Mouse (Mus musculus) intestine, postnatal 0 days (tissue): ENCODE measurements around the gene Bag1. TPM values are rescaled to one million over a fixed set of nuclear protein-coding genes. Genes with fewer than 3 reads are reported as not detected.

Experiments used
- ATAC-seq: fragments of 200-750 bp; cut with Nextera tagmentation; 2 replicates; pipeline ENCODE4 v1.8.0; 2017; ENCODE audit warnings: mild to moderate bottlenecking, moderate TSS enrichment, moderate library complexity
- H3K27ac ChIP-seq: fragments of 300-500 bp; sonication (generic); 2 replicates; pipeline ENCODE4 v1.5.1; 2014; ENCODE audit warnings: mild to moderate bottlenecking, low read depth, low read length, moderate library complexity
- H3K27me3 ChIP-seq: fragments of 300-500 bp; sonication (generic); replicated peaks from 2 replicates; pipeline ENCODE4 v1.6.1; 2014; ENCODE audit warnings: low read length, mixed read lengths; ENCODE audit not compliant: control insufficient read depth, insufficient read depth
- H3K36me3 ChIP-seq: fragments of 300-500 bp; sonication (generic); 2 replicates; pipeline ENCODE4 v1.6.1; 2014; ENCODE audit warnings: mild to moderate bottlenecking, moderate library complexity; ENCODE audit not compliant: control insufficient read depth, insufficient read depth
- H3K4me1 ChIP-seq: fragments of 300-500 bp; sonication (generic); replicated peaks from 2 replicates; pipeline ENCODE4 v1.6.1; 2014; ENCODE audit warnings: antibody characterized with exemption, low read length, mixed read lengths; ENCODE audit not compliant: control insufficient read depth, insufficient read depth
- H3K4me2 ChIP-seq: fragments of 300-500 bp; sonication (generic); replicated peaks from 2 replicates; pipeline ENCODE4 v1.6.1; 2014; ENCODE audit warnings: low read depth, mild to moderate bottlenecking, moderate library complexity
- H3K4me3 ChIP-seq: fragments of 300-500 bp; sonication (generic); 2 replicates; pipeline ENCODE4 v1.5.1; 2014; ENCODE audit warnings: low read depth, low read length
- H3K9ac ChIP-seq: fragments of 300-500 bp; sonication (generic); 2 replicates; pipeline ENCODE4 v1.6.1; 2014; ENCODE audit warnings: mild to moderate bottlenecking, low read depth, low read length
- H3K9me3 ChIP-seq: fragments of 300-500 bp; sonication (generic); 2 replicates; pipeline ENCODE4 v1.6.1; 2016; ENCODE audit warnings: mixed run types; ENCODE audit not compliant: control insufficient read depth
- CTCF ChIP-seq: sonication (generic); IDR thresholded peaks from 2 replicates; pipeline ENCODE4 v1.5.1; 2016; ENCODE audit warnings: low read depth, mild to moderate bottlenecking, control low read depth, antibody characterized with exemption, moderate library complexity
- WGBS: fragments of 180-500 bp; shearing (Covaris S2); extraction: QIAGEN DNeasy Blood & Tissue Kit; methylation state at CpG from one replicate; pipeline ENCODE4 v1.1.7; 2014; 5-methylcytosine and 5-hydroxymethylcytosine counted together
- polyA plus RNA-seq: library from polyadenylated mRNA; unstranded; fragments of >200 nt; fragmentation: Nextera tagmentation; extraction: Ambion mirVana; gene quantifications from 2 replicates; pipeline ENCODE4 v1.2.1, GENCODE M21; 2015

Gene Bag1
- polyA plus RNA-seq, 1 experiment from 2014 or later, result 138 TPM

- no peak for ATAC-seq
- 91% methylated on average over 3 of the region's 3 CpGs for whole genome bisulfite sequencing
- no peak overlapping the region for H3K4me2 ChIP-seq
- H3K4me3 ChIP-seq, result no peak overlapping the region
- H3K27me3 ChIP-seq, result peaks cover 29% of the 10 kb centered on the region; the same call in 1 of the 2 replicates
- H3K9me3 ChIP-seq, result 0 out of 2 replicates have a peak, but pooled peaks cover 6% of the 10 kb centered on the region
- H3K27ac ChIP-seq, result no peak overlapping the region
- no peaks in the 10 kb centered on the region; the same call in 1 of the 2 replicates for H3K36me3 ChIP-seq
- no peaks in the 10 kb centered on the region for H3K4me1 ChIP-seq
- no peak for TF ChIP-seq CTCF
- no peak overlapping the region for H3K9ac ChIP-seq
Measured at GRCm38 (mm10) chr4:40900071-40900470, 48.0 kb downstream of the Bag1 start.

GRCm38 (mm10) chr4:40899264-40899663 is 48.8 kb downstream of the Bag1 start:
- no peak for TF ChIP-seq CTCF
- WGBS, result 68% methylated on average over 2 of the region's 2 CpGs
- no peaks in the 10 kb centered on the region for H3K4me1 ChIP-seq
- peaks cover 24% of the 10 kb centered on the region; the same call in 1 of the 2 replicates for H3K27me3 ChIP-seq
- H3K4me3 ChIP-seq, result no peak overlapping the region
- H3K9me3 ChIP-seq, result 0 out of 2 replicates have a peak, but pooled peaks cover 6% of the 10 kb centered on the region
- H3K9ac ChIP-seq, result no peak overlapping the region
- no peak for ATAC-seq
- no peak overlapping the region for H3K27ac ChIP-seq
- no peak overlapping the region for H3K4me2 ChIP-seq
- H3K36me3 ChIP-seq, result no peaks in the 10 kb centered on the region; the same call in 1 of the 2 replicates

DNA sequence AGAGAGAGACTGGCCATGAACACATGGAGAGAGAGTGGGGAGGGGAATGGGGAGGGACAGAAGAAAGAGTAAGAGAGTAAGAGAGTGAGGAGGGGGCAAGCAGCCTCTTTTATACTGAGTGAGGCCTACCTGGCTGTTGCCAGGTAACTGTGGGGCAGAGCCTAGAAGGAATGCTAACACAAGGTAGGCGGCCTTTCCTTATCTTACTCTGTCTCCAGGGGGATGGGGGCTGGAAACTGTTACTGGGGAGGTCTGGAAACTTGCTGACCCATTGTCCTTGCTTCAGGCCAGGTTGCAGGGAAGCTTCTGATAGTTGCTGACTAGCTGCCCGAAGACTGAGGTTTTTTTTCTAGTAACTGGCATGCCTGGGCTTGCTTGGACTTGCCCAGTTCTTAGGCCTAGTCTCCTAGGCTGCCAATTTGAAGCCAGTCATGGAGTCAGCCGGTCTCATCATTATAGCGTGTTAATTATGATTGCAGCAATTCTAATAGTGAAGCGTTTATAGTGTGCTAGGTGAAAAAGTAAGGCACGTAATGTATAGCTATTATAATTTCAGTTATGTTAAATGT is 49.5 kb downstream of the Bag1 start:
- 0 out of 2 replicates have a peak, but pooled peaks cover 6% of the 10 kb centered on the region for H3K9me3 ChIP-seq
- H3K4me3 ChIP-seq, result no peak overlapping the region
- H3K27me3 ChIP-seq, result peaks cover 26% of the 10 kb centered on the region; the same call in 1 of the 2 replicates
- H3K4me2 ChIP-seq, result no peak overlapping the region
- no peaks in the 10 kb centered on the region; the same call in 1 of the 2 replicates for H3K36me3 ChIP-seq
- no peak for TF ChIP-seq CTCF
- H3K9ac ChIP-seq, result no peak overlapping the region
- H3K27ac ChIP-seq, result no peak overlapping the region
- H3K4me1 ChIP-seq, result no peaks in the 10 kb centered on the region
- WGBS, result 87% methylated on average over 6 of the region's 6 CpGs
- ATAC-seq, result no peak

- Histone ChIP-seq H3K4me3 (no peak overlapping the region), H3K27me3 (peaks cover 37% of the 10 kb centered on the region), H3K9me3 (0 out of 2 replicates have a peak, but pooled peaks cover 6% of the 10 kb centered on the region), H3K9ac (no peak overlapping the region), H3K4me2 (no peak overlapping the region), H3K36me3 (no peaks in the 10 kb centered on the region; the same call in 1 of the 2 replicates), H3K27ac (no peak overlapping the region), H3K4me1 (no peaks in the 10 kb centered on the region)
- 95% methylated on average over 2 of the region's 2 CpGs for WGBS
- TF ChIP-seq CTCF, result peak; percentile 34
- no peak for ATAC-seq
Measured at GRCm38 (mm10) chr4:40895646-40896045, 52.4 kb downstream of the Bag1 start.

DNA sequence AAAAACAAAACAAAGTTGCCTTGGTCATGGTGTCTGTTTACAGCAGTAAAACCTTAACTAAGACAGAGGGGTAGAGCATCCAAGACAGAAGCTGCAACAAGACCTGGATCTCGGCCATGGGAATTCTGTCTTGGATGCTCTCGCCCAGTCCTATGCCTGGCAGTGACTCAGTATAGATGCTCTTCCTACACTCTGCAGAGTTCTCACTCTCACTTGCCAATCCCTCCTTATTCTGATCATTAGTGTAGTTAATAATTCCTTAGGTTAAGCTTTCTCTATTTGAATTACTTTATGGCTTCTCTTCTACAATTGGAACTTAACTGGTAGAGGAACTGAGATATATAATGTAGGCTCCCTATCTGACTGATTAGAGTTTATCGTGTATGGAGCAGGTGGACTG is 53.0 kb downstream of the Bag1 start:
- Histone ChIP-seq H3K4me2 (no peak overlapping the region), H3K27ac (no peak overlapping the region), H3K9ac (no peak overlapping the region), H3K27me3 (peaks cover 42% of the 10 kb centered on the region), H3K9me3 (0 out of 2 replicates have a peak, but pooled peaks cover 3% of the 10 kb centered on the region), H3K36me3 (no peaks in the 10 kb centered on the region), H3K4me1 (no peaks in the 10 kb centered on the region), H3K4me3 (no peak overlapping the region)
- ATAC-seq, result peak; percentile 68; the same call in 1 of the 2 replicates
- WGBS, result 50% methylated on average over 3 of the region's 3 CpGs
- TF ChIP-seq CTCF, result no peak

GRCm38 (mm10) chr4:40891206-40891605 is 56.9 kb downstream of the Bag1 start:
- no peaks in the 10 kb centered on the region for H3K9me3 ChIP-seq
- H3K4me3 ChIP-seq, result no peak overlapping the region
- no peak for TF ChIP-seq CTCF
- H3K27ac ChIP-seq, result no peak overlapping the region
- H3K4me2 ChIP-seq, result no peak overlapping the region
- H3K9ac ChIP-seq, result no peak overlapping the region
- no peaks in the 10 kb centered on the region for H3K4me1 ChIP-seq
- peaks cover 32% of the 10 kb centered on the region for H3K27me3 ChIP-seq
- ATAC-seq, result no peak
- WGBS, result 77% methylated on average over 5 of the region's 5 CpGs
- H3K36me3 ChIP-seq, result no peaks in the 10 kb centered on the region
